Mouse (Mus musculus): Measurements from ENCODE around the gene Apc2. TPM values are rescaled to one million over a fixed set of nuclear protein-coding genes. Genes with fewer than 3 reads are reported as not detected.

The Apc2 gene
- polyA plus RNA-seq, 1 experiment: 0.24 TPM

DNA sequence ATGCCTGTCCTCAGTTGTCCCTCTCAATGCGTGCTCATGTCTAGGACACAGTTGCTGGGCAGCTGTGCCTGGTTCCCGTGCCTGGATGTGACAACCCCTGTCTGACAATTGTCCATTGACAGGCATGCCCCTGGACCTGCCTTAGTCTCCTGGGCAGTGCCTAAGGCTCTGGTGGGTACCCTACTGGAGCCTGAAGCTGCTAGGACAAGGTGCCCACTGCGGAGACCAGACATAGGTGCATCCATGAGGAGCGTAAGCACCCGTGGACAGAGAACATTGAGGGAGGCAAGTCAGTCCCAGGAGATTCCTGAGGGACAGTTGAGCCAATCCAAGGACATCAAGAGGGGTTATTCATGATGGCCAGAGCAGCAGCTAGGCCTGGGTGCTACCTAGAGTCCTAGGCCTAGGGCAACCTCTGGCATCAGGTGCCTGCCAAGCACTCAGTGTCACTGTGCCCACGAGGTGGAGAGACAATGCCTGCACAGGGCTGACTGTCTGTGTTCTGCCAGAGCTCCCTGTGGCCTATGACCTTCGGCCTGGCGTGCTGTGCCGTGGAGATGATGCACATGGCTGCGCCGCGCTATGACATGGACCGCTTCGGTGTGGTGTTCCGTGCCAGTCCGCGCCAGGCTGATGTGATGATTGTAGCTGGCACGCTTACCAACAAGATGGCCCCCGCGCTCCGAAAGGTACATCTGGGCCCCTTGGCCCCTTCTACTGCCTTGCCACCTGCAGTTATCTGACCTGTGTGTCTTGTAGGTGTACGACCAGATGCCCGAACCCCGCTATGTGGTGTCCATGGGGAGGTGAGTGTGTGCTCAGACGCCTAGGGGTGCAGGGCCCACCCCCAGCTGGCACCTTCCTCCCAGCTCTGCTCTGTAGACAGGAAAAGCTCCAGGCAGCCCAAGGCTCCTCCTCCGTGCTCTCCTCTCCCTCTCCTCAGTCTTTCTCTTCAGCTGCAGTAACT lies 41.2 kb upstream of the Apc2 start:
- peaks cover 4% of the 10 kb centered on the region for H3K36me3 ChIP-seq (ENCODE audit: control insufficient read depth, insufficient read depth)
- H3K27me3 ChIP-seq (ENCODE audit: control insufficient read depth, insufficient read depth, insufficient read length): no peaks in the 10 kb centered on the region
- no peak overlapping the region for H3ac ChIP-seq (ENCODE audit: control insufficient read depth, insufficient read length)
- no peak overlapping the region for H3K4me3 ChIP-seq
- H3K4me2 ChIP-seq (ENCODE audit: low read depth): no peak overlapping the region
- peaks cover 34% of the 10 kb centered on the region for H3K79me2 ChIP-seq (ENCODE audit: control insufficient read depth, insufficient read depth)
- TF ChIP-seq CEBPB (IDR thresholded peaks at IDR 0.05; ENCODE audit: insufficient read depth, poor library complexity, severe bottlenecking): no peak
- no peak for TF ChIP-seq E2F4 (IDR thresholded peaks at IDR 0.05; ENCODE audit: insufficient read depth)
- TF ChIP-seq POLR2AphosphoS2 (IDR thresholded peaks at IDR 0.05; ENCODE audit: insufficient read length, low read depth): peak; percentile 81
- no peak for TF ChIP-seq REST (IDR thresholded peaks at IDR 0.05; ENCODE audit: insufficient read depth, insufficient read length)
- TF ChIP-seq MYOG (IDR thresholded peaks at IDR 0.05; ENCODE audit: control insufficient read depth in 1 of 3, insufficient read depth in 1 of 3, insufficient read length in 2 of 3, low read depth in 2 of 3): no peak
- TF ChIP-seq POLR2A (IDR thresholded peaks at IDR 0.05; ENCODE audit: insufficient read length, low read depth): peak; percentile 63
- no peak for TF ChIP-seq USF1 (IDR thresholded peaks at IDR 0.05; ENCODE audit: low read depth)

DNA sequence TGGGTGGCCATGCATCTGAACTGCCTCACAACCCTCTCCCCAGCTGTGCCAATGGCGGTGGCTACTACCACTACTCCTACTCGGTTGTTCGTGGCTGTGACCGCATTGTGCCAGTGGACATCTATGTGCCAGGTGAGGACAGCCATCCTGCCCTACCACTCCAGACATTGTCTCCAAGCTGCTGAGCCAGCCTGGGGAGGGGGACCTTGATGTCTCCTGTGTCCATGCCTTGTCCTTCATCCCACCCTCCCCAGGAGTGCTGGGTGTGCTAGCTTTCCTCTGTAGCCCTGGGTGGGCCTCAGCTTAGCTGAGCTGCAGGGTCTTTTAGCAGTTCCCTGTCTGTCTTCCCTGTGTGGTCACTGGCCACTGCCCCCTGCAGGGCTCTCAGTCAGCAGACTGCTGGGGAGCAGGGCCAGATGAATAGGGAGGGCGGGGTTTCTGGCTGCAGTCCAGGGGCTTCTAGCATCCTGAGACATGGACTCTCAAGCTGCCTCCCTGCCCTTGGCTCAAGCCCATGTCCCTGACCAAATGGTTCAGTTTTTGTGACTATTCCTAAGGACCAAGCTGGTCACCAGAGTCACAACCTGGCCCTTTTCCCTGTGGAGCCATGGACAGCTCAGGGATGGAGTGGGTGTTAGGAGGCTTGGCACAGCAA lies 39.8 kb upstream of the Apc2 start:
- no peak for TF ChIP-seq CEBPB (IDR thresholded peaks at IDR 0.05; ENCODE audit: insufficient read depth, poor library complexity, severe bottlenecking)
- TF ChIP-seq POLR2A (IDR thresholded peaks at IDR 0.05; ENCODE audit: insufficient read length, low read depth): peak; percentile 21
- TF ChIP-seq REST (IDR thresholded peaks at IDR 0.05; ENCODE audit: insufficient read depth, insufficient read length): no peak
- no peak for TF ChIP-seq MYOG (IDR thresholded peaks at IDR 0.05; ENCODE audit: control insufficient read depth in 1 of 3, insufficient read depth in 1 of 3, insufficient read length in 2 of 3, low read depth in 2 of 3)
- no peak for TF ChIP-seq SRF (IDR thresholded peaks at IDR 0.05; ENCODE audit: control insufficient read depth, insufficient read length, low read depth)
- no peak for TF ChIP-seq TCF3 (IDR thresholded peaks at IDR 0.05; ENCODE audit: insufficient read length, low read depth)
- TF ChIP-seq MAX (IDR thresholded peaks at IDR 0.05; ENCODE audit: low read depth): no peak
- TF ChIP-seq POLR2AphosphoS2 (IDR thresholded peaks at IDR 0.05; ENCODE audit: insufficient read length, low read depth): peak; percentile 88
- TF ChIP-seq E2F4 (IDR thresholded peaks at IDR 0.05; ENCODE audit: insufficient read depth): no peak
- Histone ChIP-seq H3K79me2 (ENCODE audit: control insufficient read depth, insufficient read depth) (peaks cover 20% of the 10 kb centered on the region), H3ac (ENCODE audit: control insufficient read depth, insufficient read length) (no peak overlapping the region), H3K27me3 (ENCODE audit: control insufficient read depth, insufficient read depth, insufficient read length) (no peaks in the 10 kb centered on the region), H3K4me2 (ENCODE audit: low read depth) (no peak overlapping the region), H3K4me3 (no peak overlapping the region), H3K36me3 (ENCODE audit: control insufficient read depth, insufficient read depth) (peaks cover 4% of the 10 kb centered on the region)

DNA sequence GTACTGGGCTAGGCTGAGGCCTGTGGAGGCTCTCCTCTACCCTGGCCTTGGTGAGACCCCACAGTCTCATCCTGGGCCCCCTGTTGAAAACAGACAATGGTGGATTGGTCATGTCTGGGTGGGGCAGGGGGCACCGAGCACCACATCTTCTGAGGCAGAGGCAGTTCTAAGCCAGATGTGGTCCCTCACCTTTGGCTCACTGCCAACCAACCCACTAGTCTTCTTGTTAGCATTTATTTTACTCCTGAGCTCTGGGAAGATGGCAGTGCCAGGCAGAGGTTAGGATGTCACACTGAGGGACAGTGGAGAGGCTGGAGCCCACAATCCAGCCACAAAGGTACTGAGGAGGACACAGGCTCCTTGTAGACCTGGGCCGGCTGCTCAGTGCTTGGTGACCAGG lies 37.8 kb upstream of the Apc2 start:
- Histone ChIP-seq H3K4me3 (no peak overlapping the region), H3K27me3 (ENCODE audit: control insufficient read depth, insufficient read depth, insufficient read length) (no peaks in the 10 kb centered on the region), H3K36me3 (ENCODE audit: control insufficient read depth, insufficient read depth) (peaks cover 4% of the 10 kb centered on the region), H3K4me2 (ENCODE audit: low read depth) (no peak overlapping the region), H3K79me2 (ENCODE audit: control insufficient read depth, insufficient read depth) (peaks cover 8% of the 10 kb centered on the region), H3ac (ENCODE audit: control insufficient read depth, insufficient read length) (no peak overlapping the region)
- no peak for TF ChIP-seq USF1 (IDR thresholded peaks at IDR 0.05; ENCODE audit: low read depth)
- TF ChIP-seq SRF (IDR thresholded peaks at IDR 0.05; ENCODE audit: control insufficient read depth, insufficient read length, low read depth): no peak
- TF ChIP-seq POLR2AphosphoS2 (IDR thresholded peaks at IDR 0.05; ENCODE audit: insufficient read length, low read depth): peak; percentile 10
- no peak for TF ChIP-seq MYOD1 (IDR thresholded peaks at IDR 0.05; ENCODE audit: control insufficient read depth in 1 of 3, insufficient read length in 2 of 3, low read depth in 2 of 3)
- no peak for TF ChIP-seq REST (IDR thresholded peaks at IDR 0.05; ENCODE audit: insufficient read depth, insufficient read length)
- no peak for TF ChIP-seq E2F4 (IDR thresholded peaks at IDR 0.05; ENCODE audit: insufficient read depth)
- no peak for TF ChIP-seq MAX (IDR thresholded peaks at IDR 0.05; ENCODE audit: low read depth)
- TF ChIP-seq POLR2A (IDR thresholded peaks at IDR 0.05; ENCODE audit: insufficient read length, low read depth): peak; percentile 1
- no peak for TF ChIP-seq TCF12 (IDR thresholded peaks at IDR 0.05; ENCODE audit: insufficient read depth, poor library complexity, severe bottlenecking)
- TF ChIP-seq TCF3 (IDR thresholded peaks at IDR 0.05; ENCODE audit: insufficient read length, low read depth): no peak
- no peak for TF ChIP-seq CEBPB (IDR thresholded peaks at IDR 0.05; ENCODE audit: insufficient read depth, poor library complexity, severe bottlenecking)
- TF ChIP-seq MYOG (IDR thresholded peaks at IDR 0.05; ENCODE audit: control insufficient read depth in 1 of 3, insufficient read depth in 1 of 3, insufficient read length in 2 of 3, low read depth in 2 of 3): no peak

GRCm38 (mm10) chr10:80258752-80259462 lies 36.9 kb upstream of the Apc2 start:
- no peak overlapping the region for H3ac ChIP-seq (ENCODE audit: control insufficient read depth, insufficient read length)
- peaks cover 4% of the 10 kb centered on the region for H3K36me3 ChIP-seq (ENCODE audit: control insufficient read depth, insufficient read depth)
- H3K4me3 ChIP-seq: peak overlapping the region; percentile 50
- H3K79me2 ChIP-seq (ENCODE audit: control insufficient read depth, insufficient read depth): peaks cover 14% of the 10 kb centered on the region
- TF ChIP-seq MYOD1 (IDR thresholded peaks at IDR 0.05; ENCODE audit: control insufficient read depth in 1 of 3, insufficient read length in 2 of 3, low read depth in 2 of 3) (no peak), TCF3 (IDR thresholded peaks at IDR 0.05; ENCODE audit: insufficient read length, low read depth) (no peak), POLR2A (IDR thresholded peaks at IDR 0.05; ENCODE audit: insufficient read length, low read depth) (peak; percentile 14), USF1 (IDR thresholded peaks at IDR 0.05; ENCODE audit: low read depth) (no peak), MYOG (IDR thresholded peaks at IDR 0.05; ENCODE audit: control insufficient read depth in 1 of 3, insufficient read depth in 1 of 3, insufficient read length in 2 of 3, low read depth in 2 of 3) (no peak), TCF12 (IDR thresholded peaks at IDR 0.05; ENCODE audit: insufficient read depth, poor library complexity, severe bottlenecking) (no peak), CEBPB (IDR thresholded peaks at IDR 0.05; ENCODE audit: insufficient read depth, poor library complexity, severe bottlenecking) (no peak), MAX (IDR thresholded peaks at IDR 0.05; ENCODE audit: low read depth) (no peak)
- H3K27me3 ChIP-seq (ENCODE audit: control insufficient read depth, insufficient read depth, insufficient read length): no peaks in the 10 kb centered on the region
- H3K4me2 ChIP-seq (ENCODE audit: low read depth): peak overlapping the region; percentile 92
